Mouse (Mus musculus) heart, adult 2 months (tissue): ENCODE measurements around the gene Nlrp10. TPM values are rescaled to one million over a fixed set of nuclear protein-coding genes. Genes with fewer than 3 reads are reported as not detected.

ENCODE experiments used
- DNase-seq, 2 experiments: peaks; one replicate each; pipeline ENCODE4 v3.0.0; 2021
- H3K27ac ChIP-seq: fragments of 200-600 bp; 2 replicates; pipeline ENCODE4 v1.8.1; 2022
- H3K27me3 ChIP-seq: fragments of 200-500 bp; 2 replicates; pipeline ENCODE4 v1.6.1; 2012; ENCODE audit warnings: mild to moderate bottlenecking, low read length, inconsistent platforms, mixed read lengths; ENCODE audit not compliant: control insufficient read depth, insufficient read depth
- H3K36me3 ChIP-seq: fragments of 200-500 bp; 2 replicates; pipeline ENCODE4 v1.6.1; 2012; ENCODE audit warnings: low read length, inconsistent platforms; ENCODE audit not compliant: control insufficient read depth, insufficient read depth
- H3K4me1 ChIP-seq: fragments of 200-500 bp; 2 replicates; pipeline ENCODE4 v1.6.1; 2011; ENCODE audit warnings: low read length; ENCODE audit not compliant: control insufficient read depth, insufficient read depth
- H3K4me3 ChIP-seq: fragments of 200-600 bp; 2 replicates; pipeline ENCODE4 v1.8.1; 2022
- H3K79me2 ChIP-seq: fragments of 200-500 bp; replicated peaks from 2 replicates; pipeline ENCODE4 v1.6.1; 2012; ENCODE audit warnings: mild to moderate bottlenecking, inconsistent platforms, low read length, moderate library complexity, mixed read lengths; ENCODE audit not compliant: control insufficient read depth, insufficient read depth
- H3K9ac ChIP-seq: fragments of 200-500 bp; 2 replicates; pipeline ENCODE4 v1.6.1; 2012; ENCODE audit warnings: low read depth, mild to moderate bottlenecking, control low read depth, inconsistent platforms, low read length, mixed read lengths
- CTCF ChIP-seq: fragments of 200-600 bp; IDR thresholded peaks from 2 replicates; pipeline ENCODE4 v1.8.1; 2022; ENCODE audit warnings: antibody characterized with exemption, mild to moderate bottlenecking, moderate library complexity
- EP300 ChIP-seq: fragments of 200-500 bp; IDR thresholded peaks from 2 replicates; pipeline ENCODE4 v1.6.1; 2011; ENCODE audit warnings: low read depth, low read length, control low read depth; ENCODE audit not compliant: insufficient read depth
- POLR2A ChIP-seq: fragments of 200-500 bp; IDR thresholded peaks from 2 replicates; pipeline ENCODE4 v1.6.1; 2011; ENCODE audit warnings: mild to moderate bottlenecking, low read depth, low read length, control low read depth; ENCODE audit not compliant: insufficient read depth
- WGBS: fragments of 180-500 bp; shearing (Covaris S2); methylation state at CpG from one replicate; pipeline ENCODE4 v1.1.7; 2018; 5-methylcytosine and 5-hydroxymethylcytosine counted together
- intact Hi-C: fragments of 180-260 bp; cut with DNase I; formaldehyde crosslinking; loops from one replicate; pipeline ENCODE4 v1.15.1; 2025
- polyA plus RNA-seq: library from polyadenylated mRNA; depleted of rRNA; stranded (reverse); fragments of >200 nt; gene quantifications from 2 replicates; pipeline ENCODE4 v1.2.3, GENCODE M21; 2012; rRNA removed
- total RNA-seq, 2 experiments: library from RNA; stranded (reverse); gene quantifications; 2 replicates each; pipeline ENCODE4 v1.2.3; 2021

The Nlrp10 gene
- total and polyA plus RNA-seq, 3 experiments, result 8.1 to 21.0 (median 17.4) TPM

- no peak overlapping the region for H3K9ac ChIP-seq
- 57% methylated on average over 11 of the region's 11 CpGs for WGBS
- H3K4me3 ChIP-seq, result no peak overlapping the region
- intact Hi-C loops, result no loop called here
- H3K27ac ChIP-seq, result no peak overlapping the region; the same call in 1 of the 2 replicates
- no peaks in the 10 kb centered on the region for H3K36me3 ChIP-seq
- peaks cover 2% of the 10 kb centered on the region; the same call in 1 of the 2 replicates for H3K4me1 ChIP-seq
- TF ChIP-seq CTCF (no peak), POLR2A (no peak), EP300 (no peak)
- no peaks in the 10 kb centered on the region for H3K27me3 ChIP-seq
- H3K79me2 ChIP-seq, result no peaks in the 10 kb centered on the region
- no peak for DNase-seq
These were observed 1.4 kb downstream of the Nlrp10 start for GRCm38 (mm10) chr7:108928280-108929188.

GRCm38 (mm10) chr7:108927043-108927442 is 2.9 kb downstream of the Nlrp10 start:
- WGBS, result 47% methylated on average over 4 of the region's 4 CpGs
- Histone ChIP-seq H3K27me3 (no peaks in the 10 kb centered on the region), H3K4me3 (no peak overlapping the region), H3K4me1 (peaks cover 2% of the 10 kb centered on the region; the same call in 1 of the 2 replicates), H3K9ac (no peak overlapping the region), H3K36me3 (no peaks in the 10 kb centered on the region), H3K79me2 (no peaks in the 10 kb centered on the region), H3K27ac (no peak overlapping the region)
- TF ChIP-seq EP300 (no peak), POLR2A (no peak), CTCF (no peak)
- intact Hi-C loops, result no loop called here
- DNase-seq, result no peak

GRCm38 (mm10) chr7:108903969-108904368 is 26.0 kb downstream of the Nlrp10 start:
- Histone ChIP-seq H3K9ac (no peak overlapping the region), H3K4me3 (no peak overlapping the region), H3K4me1 (no peaks in the 10 kb centered on the region), H3K27ac (no peak overlapping the region), H3K27me3 (no peaks in the 10 kb centered on the region), H3K79me2 (no peaks in the 10 kb centered on the region), H3K36me3 (no peaks in the 10 kb centered on the region)
- TF ChIP-seq CTCF, result no peak
- TF ChIP-seq POLR2A, result no peak
- no peak for TF ChIP-seq EP300
- 74% methylated on average over 2 of the region's 2 CpGs for WGBS
- intact Hi-C loops, result no loop called here
- no peak for DNase-seq

- TF ChIP-seq EP300, result no peak
- no peak for TF ChIP-seq POLR2A
- TF ChIP-seq CTCF, result no peak
- Histone ChIP-seq H3K4me1 (no peaks in the 10 kb centered on the region), H3K27me3 (no peaks in the 10 kb centered on the region), H3K36me3 (no peaks in the 10 kb centered on the region), H3K27ac (no peak within 1 kb of the TSS), H3K79me2 (no peaks in the 10 kb centered on the region), H3K4me3 (no peak within 1 kb of the TSS), H3K9ac (no peak within 1 kb of the TSS)
- no peak for DNase-seq
- WGBS, result 74% methylated on average over 5 of the region's 5 CpGs
- intact Hi-C loops, result no loop called here
These were observed 35.7 kb downstream of the Nlrp10 start, which contains the start of gene Olfr519 for GRCm38 (mm10) chr7:108894320-108894719. TSS of gene Olfr519 (minus strand) at chr7:108894420.

- Histone ChIP-seq H3K36me3 (no peaks in the 10 kb centered on the region), H3K9ac (no peak within 1 kb of the TSS), H3K4me3 (no peak within 1 kb of the TSS), H3K27me3 (no peaks in the 10 kb centered on the region), H3K27ac (no peak within 1 kb of the TSS), H3K79me2 (no peaks in the 10 kb centered on the region), H3K4me1 (no peaks in the 10 kb centered on the region)
- TF ChIP-seq EP300 (no peak), POLR2A (no peak), CTCF (no peak)
- intact Hi-C loops, result no loop called here
- DNase-seq, result no peak
- 67% methylated on average over 4 of the region's 4 CpGs for WGBS
These were observed 45.1 kb downstream of the Nlrp10 start, which contains the start of gene Olfr518 for GRCm38 (mm10) chr7:108884906-108885305. TSS of gene Olfr518 (minus strand) at chr7:108885006.

GRCm38 (mm10) chr7:108872279-108872678 is 57.7 kb downstream of the Nlrp10 start, which contains the start of gene Olfr517:
TSS of gene Olfr517 (minus strand) at chr7:108872379.
- H3K4me3 ChIP-seq, result no peak within 1 kb of the TSS
- H3K4me1 ChIP-seq, result no peaks in the 10 kb centered on the region
- DNase-seq, result no peak
- H3K27me3 ChIP-seq, result no peaks in the 10 kb centered on the region
- H3K9ac ChIP-seq, result no peak within 1 kb of the TSS
- no peak for TF ChIP-seq POLR2A
- TF ChIP-seq CTCF, result no peak
- no peak for TF ChIP-seq EP300
- no peaks in the 10 kb centered on the region for H3K79me2 ChIP-seq
- no peak within 1 kb of the TSS for H3K27ac ChIP-seq
- intact Hi-C loops, result no loop called here
- H3K36me3 ChIP-seq, result no peaks in the 10 kb centered on the region
- 47% methylated on average over 2 of the region's 2 CpGs for WGBS

Other genes starting within 250 kb of the Nlrp10 start
- gene Olfr512, start 216.9 kb downstream of the Nlrp10 start, total RNA-seq, result not detected
- not detected in 2 replicates for gene Olfr512, start 216.9 kb downstream of the Nlrp10 start, polyA plus RNA-seq
- gene Olfr513, start 179.2 kb downstream of the Nlrp10 start, total RNA-seq, result not detected
- not detected in 2 replicates for gene Olfr513, start 179.2 kb downstream of the Nlrp10 start, polyA plus RNA-seq
- gene Olfr514, start 104.2 kb downstream of the Nlrp10 start, total RNA-seq, result not detected
- not detected in 2 replicates for gene Olfr514, start 104.2 kb downstream of the Nlrp10 start, polyA plus RNA-seq
- gene Olfr516, start 79.6 kb downstream of the Nlrp10 start, total RNA-seq, result not detected
- not detected in 2 replicates for gene Olfr516, start 79.6 kb downstream of the Nlrp10 start, polyA plus RNA-seq
- gene Olfr517, start 57.8 kb downstream of the Nlrp10 start, total RNA-seq, result not detected
- gene Olfr517, start 57.8 kb downstream of the Nlrp10 start, polyA plus RNA-seq, result not detected in 2 replicates
- gene Olfr518, start 45.2 kb downstream of the Nlrp10 start, total RNA-seq, result not detected
- gene Olfr518, start 45.2 kb downstream of the Nlrp10 start, polyA plus RNA-seq, result not detected in 2 replicates
- gene Olfr519, start 35.8 kb downstream of the Nlrp10 start, total RNA-seq, result not detected
- gene Olfr519, start 35.8 kb downstream of the Nlrp10 start, polyA plus RNA-seq, result not detected in 2 replicates
- gene Eif3f, start 4.2 kb upstream of the Nlrp10 start, total RNA-seq, result 10 to 100 TPM; 78.6 to 97.2 TPM
- gene Eif3f, start 4.2 kb upstream of the Nlrp10 start, polyA plus RNA-seq, result 72.1 and 72.8 TPM in 2 replicates
- gene Tub, start 20.2 kb upstream of the Nlrp10 start, total RNA-seq, result under 1 TPM; 0.26 to 0.52 TPM
- gene Tub, start 20.2 kb upstream of the Nlrp10 start, polyA plus RNA-seq, result 0.45 and 1.2 TPM in 2 replicates
- 1 to 10 TPM; 1.1 to 1.9 TPM for gene Ric3, start 153.2 kb upstream of the Nlrp10 start, total RNA-seq
- 0.57 and 0.79 TPM in 2 replicates for gene Ric3, start 153.2 kb upstream of the Nlrp10 start, polyA plus RNA-seq
- 1 to 10 TPM; 2.0 to 2.8 TPM for gene Lmo1, start 245.0 kb upstream of the Nlrp10 start, total RNA-seq
- gene Lmo1, start 245.0 kb upstream of the Nlrp10 start, polyA plus RNA-seq, result 8.1 and 8.6 TPM in 2 replicates